Mouse (Mus musculus): ENCODE measurements around the gene Lrp2bp. TPM values are rescaled to one million over a fixed set of nuclear protein-coding genes. Genes with fewer than 3 reads are reported as not detected.

The Lrp2bp gene
- not detected in 2 replicates for polyA plus RNA-seq (2012)

DNA sequence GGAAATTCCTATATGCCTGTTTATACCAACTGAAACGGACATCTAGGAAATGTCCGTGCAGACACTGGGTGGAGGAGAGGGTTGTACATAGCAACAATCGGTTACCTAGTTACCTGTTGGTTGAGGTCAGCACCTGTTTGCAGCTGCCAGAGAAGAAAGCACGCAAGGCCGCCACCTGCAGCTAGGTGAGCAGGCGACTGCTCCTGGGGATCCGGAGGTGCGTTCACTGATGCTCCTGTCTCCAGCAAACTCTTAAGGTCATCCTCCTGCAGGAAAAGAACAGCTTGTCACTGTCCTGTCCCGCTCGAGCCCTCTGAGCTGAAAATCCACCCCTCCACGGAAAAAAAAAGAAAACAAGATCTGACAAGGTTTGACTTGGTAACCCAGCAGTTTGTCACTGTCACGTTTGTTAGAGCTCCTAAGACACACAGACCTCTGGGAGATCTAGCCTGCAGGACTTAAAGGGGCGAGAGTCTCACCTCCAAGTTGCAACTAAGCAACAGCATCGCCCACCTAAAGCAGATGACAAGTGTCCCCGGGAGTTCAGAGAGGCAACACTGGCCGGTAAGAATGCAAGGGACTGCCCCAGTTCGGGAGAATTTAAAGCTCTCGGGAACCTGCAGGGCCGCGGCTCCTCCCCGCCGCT is at the start of gene Lrp2bp:
Lrp2bp (plus strand) TSS at position 166 of the 646 bp plus-strand sequence.
- peaks cover 2% of the 10 kb centered on the region; the same call in 1 of the 2 replicates for H3K27me3 ChIP-seq (ENCODE audit: control insufficient read depth)
- H3K4me3 ChIP-seq (replicated peaks) = peak within 1 kb of the TSS; percentile 71
- TF ChIP-seq TAL1 (IDR thresholded peaks at IDR 0.05; ENCODE audit: low read length) (no peak), GATA1 (IDR thresholded peaks at IDR 0.05; ENCODE audit: low read length) (no peak)
- peaks cover 23% of the 10 kb centered on the region for H3K4me1 ChIP-seq (ENCODE audit: control insufficient read depth)
- no peaks in the 10 kb centered on the region for H3K9me3 ChIP-seq (ENCODE audit: control insufficient read depth, low read length)
- peaks cover 35% of the 10 kb centered on the region for H3K36me3 ChIP-seq (ENCODE audit: control insufficient read depth)

DNA sequence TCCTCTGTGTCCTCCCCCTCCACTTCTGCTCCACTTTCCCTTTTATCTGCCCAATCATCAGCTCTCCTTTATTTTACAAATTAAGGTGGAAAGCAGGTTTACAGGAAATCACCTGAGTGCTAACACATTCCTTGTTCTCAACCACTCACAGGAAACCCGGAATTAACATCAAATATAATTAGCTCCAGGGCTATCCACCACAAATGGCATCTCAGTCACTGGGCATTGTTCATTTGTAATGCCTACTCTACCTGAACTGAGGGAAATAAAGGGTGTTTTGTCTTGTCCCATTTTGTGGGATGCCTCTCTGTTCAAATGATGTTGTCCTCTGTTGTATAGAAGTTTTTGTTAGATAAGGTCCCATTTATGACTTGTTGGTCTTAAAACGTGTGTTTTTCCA is 48.5 kb upstream of the Lrp2bp start:
- Histone ChIP-seq H3K36me3 (ENCODE audit: control insufficient read depth) (no peaks in the 10 kb centered on the region), H3K4me1 (ENCODE audit: control insufficient read depth) (no peaks in the 10 kb centered on the region), H3K4me3 (replicated peaks) (no peak overlapping the region)

DNA sequence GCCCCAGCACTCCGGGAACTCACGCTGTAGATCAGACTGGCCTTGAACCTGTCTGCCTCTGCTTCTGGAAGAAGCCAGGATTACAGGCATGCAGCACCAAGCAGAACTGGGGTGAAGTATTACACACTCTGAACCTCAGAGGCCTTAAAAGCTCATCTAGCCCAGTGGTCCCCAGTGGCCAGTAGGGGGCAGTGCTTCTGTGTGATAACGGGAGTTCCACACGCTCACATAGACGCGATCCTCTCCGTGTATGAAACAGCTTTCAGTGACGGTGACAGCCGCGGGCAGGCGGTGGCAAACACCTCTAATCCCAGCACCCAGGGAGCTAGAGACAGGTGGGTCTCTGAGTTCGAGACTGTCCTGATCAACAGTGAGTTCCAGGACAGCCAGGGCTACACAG is 28.2 kb upstream of the Lrp2bp start:
- Histone ChIP-seq H3K4me1 (ENCODE audit: control insufficient read depth) (peaks cover 19% of the 10 kb centered on the region), H3K4me3 (replicated peaks) (no peak overlapping the region), H3K9me3 (ENCODE audit: control insufficient read depth, low read length) (peaks cover 4% of the 10 kb centered on the region), H3K27me3 (ENCODE audit: control insufficient read depth) (no peaks in the 10 kb centered on the region), H3K36me3 (ENCODE audit: control insufficient read depth) (no peaks in the 10 kb centered on the region; the same call in 1 of the 2 replicates)
- no peak for TF ChIP-seq GATA1 (IDR thresholded peaks at IDR 0.05; ENCODE audit: low read length)
- no peak for TF ChIP-seq TAL1 (IDR thresholded peaks at IDR 0.05; ENCODE audit: low read length)

More for the DNA sequence above, 48.5 kb upstream of the Lrp2bp start:
- Histone ChIP-seq H3K27me3 (ENCODE audit: control insufficient read depth) (no peaks in the 10 kb centered on the region), H3K9me3 (ENCODE audit: control insufficient read depth, low read length) (no peaks in the 10 kb centered on the region)
- TF ChIP-seq TAL1 (IDR thresholded peaks at IDR 0.05; ENCODE audit: low read length) (no peak), GATA1 (IDR thresholded peaks at IDR 0.05; ENCODE audit: low read length) (no peak)

DNA sequence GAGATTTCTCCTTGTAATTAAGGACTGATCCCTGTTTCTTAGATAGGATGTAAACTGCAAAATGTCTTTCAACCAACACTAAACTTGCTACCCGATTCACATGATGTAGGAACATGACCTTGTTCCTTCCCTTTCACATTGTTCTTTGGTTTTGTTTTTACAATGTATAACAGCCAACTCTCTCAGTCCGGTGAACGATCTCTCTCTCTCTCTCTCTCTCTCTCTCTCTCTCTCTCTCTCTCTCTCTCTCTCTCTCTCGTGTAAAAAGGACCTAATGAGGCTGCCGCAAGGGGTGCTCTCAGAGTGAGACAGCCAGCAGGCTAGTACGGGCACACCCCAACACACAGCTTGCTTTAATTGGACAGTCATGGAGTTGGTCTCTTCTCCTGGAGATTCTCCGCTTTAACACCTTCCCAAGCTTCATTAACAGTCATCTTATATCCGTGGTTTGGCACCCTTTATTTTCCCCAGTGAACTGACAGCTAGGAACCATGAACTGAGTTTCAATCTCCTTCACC is 25.1 kb upstream of the Lrp2bp start:
- Histone ChIP-seq H3K9me3 (ENCODE audit: control insufficient read depth, low read length) (peaks cover 11% of the 10 kb centered on the region), H3K4me3 (replicated peaks) (peak overlapping the region; percentile 68), H3K4me1 (ENCODE audit: control insufficient read depth) (peaks cover 25% of the 10 kb centered on the region), H3K36me3 (ENCODE audit: control insufficient read depth) (peaks cover 16% of the 10 kb centered on the region), H3K27me3 (ENCODE audit: control insufficient read depth) (no peaks in the 10 kb centered on the region)
- TF ChIP-seq TAL1 (IDR thresholded peaks at IDR 0.05; ENCODE audit: low read length) = no peak
- no peak for TF ChIP-seq GATA1 (IDR thresholded peaks at IDR 0.05; ENCODE audit: low read length)

DNA sequence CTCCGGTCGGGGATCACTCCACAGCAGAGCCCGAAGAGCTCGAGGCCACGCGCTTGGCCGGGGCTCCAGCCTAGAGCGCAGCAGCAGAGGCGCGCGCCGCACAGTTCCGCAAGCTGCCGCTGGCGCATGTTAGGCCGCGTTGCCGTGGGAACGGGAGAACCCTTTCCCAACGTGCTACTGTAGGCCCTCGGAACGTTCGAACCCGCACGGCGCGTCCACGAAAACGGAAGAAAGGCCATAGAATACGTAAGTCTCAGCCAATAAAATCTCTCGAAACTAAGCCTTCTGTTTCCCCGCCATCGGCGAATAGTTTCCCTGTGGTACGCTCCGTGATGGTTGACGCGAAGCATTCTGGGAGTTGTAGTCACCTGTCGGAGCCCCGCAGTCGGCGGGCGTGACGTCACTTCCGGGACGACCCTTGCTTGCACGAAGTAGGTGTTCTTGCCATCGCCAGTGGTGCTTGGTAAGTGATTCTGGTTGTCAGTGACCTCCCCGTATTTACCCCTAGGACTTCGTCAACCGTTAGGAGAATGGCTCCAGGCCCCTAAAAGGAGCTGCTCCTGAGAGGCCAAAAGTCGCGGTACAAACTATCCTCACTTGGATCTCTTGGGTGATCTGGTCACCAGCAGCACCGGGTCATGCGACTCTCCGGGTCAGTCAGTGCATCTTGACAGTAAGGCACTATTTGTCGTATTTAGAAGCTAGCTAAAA is 23.8 kb upstream of the Lrp2bp start, which contains the start of the genes 1700029J07Rik and Ufsp2:
1700029J07Rik (minus strand) TSS at position 127 of the 711 bp plus-strand sequence.
Ufsp2 (plus strand) TSS at position 403 of the 711 bp plus-strand sequence.
- Histone ChIP-seq H3K4me3 (replicated peaks) (peak within 1 kb of the TSS; percentile 68), H3K36me3 (ENCODE audit: control insufficient read depth) (peaks cover 22% of the 10 kb centered on the region), H3K4me1 (ENCODE audit: control insufficient read depth) (peaks cover 25% of the 10 kb centered on the region), H3K9me3 (ENCODE audit: control insufficient read depth, low read length) (peaks cover 11% of the 10 kb centered on the region), H3K27me3 (ENCODE audit: control insufficient read depth) (no peaks in the 10 kb centered on the region)
- no peak for TF ChIP-seq TAL1 (IDR thresholded peaks at IDR 0.05; ENCODE audit: low read length)
- no peak for TF ChIP-seq GATA1 (IDR thresholded peaks at IDR 0.05; ENCODE audit: low read length)

DNA sequence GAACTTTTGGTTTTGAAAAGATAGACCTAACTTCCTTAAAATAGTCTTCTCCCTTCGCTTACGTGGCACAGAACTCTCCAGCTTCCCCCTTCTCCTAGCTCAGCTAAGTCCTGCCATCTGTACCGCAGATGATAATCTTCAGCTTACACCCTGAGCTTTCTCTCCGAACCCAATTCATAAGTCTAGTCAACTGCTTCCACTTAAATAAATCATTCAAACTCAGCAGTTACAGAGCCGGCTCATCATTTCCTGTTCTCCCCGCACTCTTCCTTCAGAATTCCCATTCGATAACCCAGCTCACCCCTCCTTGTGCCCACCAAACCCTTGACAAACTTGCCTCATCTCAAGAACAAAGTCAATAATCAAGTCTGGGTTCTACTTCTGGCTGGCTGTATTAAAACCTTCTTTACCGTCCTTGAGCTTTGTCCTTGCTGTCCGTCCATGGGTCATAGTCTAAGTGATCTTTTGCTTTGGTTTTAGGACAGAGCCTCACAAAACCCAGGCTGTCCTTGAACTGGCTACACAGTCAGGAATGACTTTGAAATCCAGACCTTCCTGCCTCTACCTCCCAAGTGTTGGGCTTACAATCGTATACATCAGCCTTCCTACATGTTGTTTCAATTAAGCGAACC is 23.1 kb upstream of the Lrp2bp start:
- Histone ChIP-seq H3K27me3 (ENCODE audit: control insufficient read depth) (no peaks in the 10 kb centered on the region), H3K4me1 (ENCODE audit: control insufficient read depth) (peaks cover 25% of the 10 kb centered on the region), H3K36me3 (ENCODE audit: control insufficient read depth) (peaks cover 27% of the 10 kb centered on the region), H3K4me3 (replicated peaks) (peak overlapping the region; percentile 68), H3K9me3 (ENCODE audit: control insufficient read depth, low read length) (peaks cover 8% of the 10 kb centered on the region)
- TF ChIP-seq TAL1 (IDR thresholded peaks at IDR 0.05; ENCODE audit: low read length) = no peak
- TF ChIP-seq GATA1 (IDR thresholded peaks at IDR 0.05; ENCODE audit: low read length) = no peak

DNA sequence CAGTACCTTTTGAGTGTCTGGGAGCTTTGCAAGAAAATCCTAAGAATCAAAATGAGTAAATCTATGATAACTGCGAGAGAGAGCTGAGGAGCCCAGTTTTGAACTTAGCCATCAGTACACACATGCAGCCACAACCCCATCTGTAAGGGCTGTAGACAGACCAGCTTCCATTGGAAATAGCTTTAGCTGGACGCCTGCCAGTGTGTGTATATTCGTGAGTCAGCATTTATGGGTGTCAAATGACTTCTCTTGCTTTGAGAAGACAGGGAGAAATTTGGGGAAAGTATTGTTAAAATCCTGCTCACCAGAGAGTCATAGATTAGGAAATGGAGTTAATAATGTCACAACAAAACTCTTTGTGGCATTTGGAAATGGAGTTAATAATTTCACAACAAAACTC is 12.4 kb upstream of the Lrp2bp start:
- no peaks in the 10 kb centered on the region for H3K9me3 ChIP-seq (ENCODE audit: control insufficient read depth, low read length)
- peaks cover 6% of the 10 kb centered on the region for H3K4me1 ChIP-seq (ENCODE audit: control insufficient read depth)
- no peak overlapping the region for H3K4me3 ChIP-seq (replicated peaks)
- H3K27me3 ChIP-seq (ENCODE audit: control insufficient read depth) = no peaks in the 10 kb centered on the region
- TF ChIP-seq GATA1 (IDR thresholded peaks at IDR 0.05; ENCODE audit: low read length) = no peak
- no peak for TF ChIP-seq TAL1 (IDR thresholded peaks at IDR 0.05; ENCODE audit: low read length)
- peaks cover 72% of the 10 kb centered on the region for H3K36me3 ChIP-seq (ENCODE audit: control insufficient read depth)

DNA sequence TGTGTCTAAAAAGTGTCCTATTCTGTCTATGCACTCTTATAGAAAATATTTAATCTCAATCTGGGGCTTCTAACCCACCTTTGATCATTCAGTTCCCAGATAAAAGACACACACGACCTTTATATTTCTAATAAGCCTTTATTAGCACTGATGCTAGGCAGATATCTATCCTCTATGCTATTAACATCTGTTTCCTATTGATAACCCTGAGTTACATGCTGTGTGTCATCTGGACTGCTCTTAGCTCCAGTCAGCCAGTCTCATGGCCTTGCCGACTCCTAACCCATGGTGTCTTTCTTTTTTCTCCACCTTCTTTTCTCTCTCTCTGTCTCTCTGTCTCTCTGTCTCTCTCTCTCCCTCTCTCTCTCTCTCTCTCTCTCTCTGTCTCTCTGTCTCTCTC is 10.9 kb upstream of the Lrp2bp start:
- TF ChIP-seq GATA1 (IDR thresholded peaks at IDR 0.05; ENCODE audit: low read length) = no peak
- TF ChIP-seq TAL1 (IDR thresholded peaks at IDR 0.05; ENCODE audit: low read length) = 0 out of 3 replicates have a peak, but pooled peaks have one; percentile 13
- Histone ChIP-seq H3K27me3 (ENCODE audit: control insufficient read depth) (no peaks in the 10 kb centered on the region), H3K4me1 (ENCODE audit: control insufficient read depth) (peaks cover 6% of the 10 kb centered on the region), H3K36me3 (ENCODE audit: control insufficient read depth) (peaks cover 64% of the 10 kb centered on the region), H3K9me3 (ENCODE audit: control insufficient read depth, low read length) (no peaks in the 10 kb centered on the region), H3K4me3 (replicated peaks) (no peak overlapping the region)
